Comparison of ENCODE assay signal across 36 mouse cellular contexts in the genomic region with DNA sequence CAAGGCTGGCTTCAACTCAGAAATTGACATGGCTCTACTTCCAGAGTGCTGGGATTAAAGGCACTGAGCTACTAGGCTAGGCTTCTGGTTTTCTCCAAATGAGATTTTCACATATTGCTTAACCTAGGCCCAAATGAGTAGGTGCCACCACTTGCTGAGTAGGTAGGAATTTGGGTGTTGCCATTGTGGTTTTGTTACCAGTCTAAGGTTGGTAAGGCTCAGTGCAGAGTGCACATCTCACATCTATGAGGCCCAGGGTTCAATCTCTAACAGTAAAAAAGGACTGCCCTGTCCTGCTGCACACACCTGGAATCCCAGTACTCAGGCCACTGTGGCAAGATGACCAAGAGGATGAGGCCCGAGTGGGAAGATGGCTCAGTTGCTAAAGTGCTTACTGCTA. TPM values are rescaled to one million over a fixed set of nuclear protein-coding genes. Genes with fewer than 3 reads are reported as not detected.
"Had no signal": no experiment of that assay in that cellular context is flagged by ENCODE, and none has a peak within 500 bp of the region (broad histone marks: within the 10 kb centered on the region; RNA-seq: fewer than 3 reads in every experiment).

No protein-coding gene starts in this region.

- H3K9me3 ChIP-seq: heart, embryonic 10.5 days; heart, embryonic 12.5 days; heart, embryonic 13.5 days; heart, embryonic 15.5 days; hindbrain, embryonic 10.5 days; hindbrain, embryonic 12.5 days; hindbrain, embryonic 13.5 days; hindbrain, embryonic 15.5 days; intestine, embryonic 15.5 days; kidney, embryonic 15.5 days had no signal

- ATAC-seq: hindbrain, embryonic 16.5 days; hindbrain, postnatal 0 days; inflammation-experienced regulatory T-cells, adult 6 months; intestine, embryonic 15.5 days; intestine, embryonic 16.5 days; intestine, postnatal 0 days had no signal

- H3K4me3 ChIP-seq: heart, embryonic 10.5 days; heart, embryonic 12.5 days; heart, embryonic 13.5 days; heart, embryonic 15.5 days; hindbrain, embryonic 10.5 days; hindbrain, embryonic 12.5 days; hindbrain, embryonic 13.5 days; hindbrain, embryonic 15.5 days; intestine, embryonic 15.5 days; kidney, embryonic 15.5 days; layer of hippocampus, adult 2 months; left cerebral cortex, adult 2 months had no signal

- H3K4me2 ChIP-seq: heart, embryonic 11.5 days; heart, embryonic 12.5 days; heart, embryonic 13.5 days; heart, embryonic 15.5 days; hindbrain, embryonic 12.5 days; hindbrain, embryonic 13.5 days; hindbrain, embryonic 14.5 days; hindbrain, embryonic 15.5 days; intestine, embryonic 15.5 days; kidney, embryonic 15.5 days had no signal

- H3K27ac ChIP-seq: heart, embryonic 10.5 days; heart, embryonic 13.5 days; heart, embryonic 15.5 days; hindbrain, embryonic 10.5 days; hindbrain, embryonic 12.5 days; hindbrain, embryonic 13.5 days; hindbrain, embryonic 14.5 days; hindbrain, embryonic 15.5 days; hindbrain, postnatal 0 days; intestine, embryonic 15.5 days; kidney, embryonic 15.5 days; kidney, postnatal 0 days; layer of hippocampus, adult 2 months; left cerebral cortex, adult 2 months had no signal

- H3K4me1 ChIP-seq: heart, embryonic 10.5 days; heart, embryonic 12.5 days; heart, embryonic 13.5 days; heart, embryonic 15.5 days; hindbrain, embryonic 10.5 days; hindbrain, embryonic 12.5 days; hindbrain, embryonic 13.5 days; hindbrain, embryonic 15.5 days; intestine, embryonic 15.5 days; kidney, embryonic 15.5 days had no signal

- H3K27me3 ChIP-seq: heart, embryonic 12.5 days; heart, embryonic 13.5 days; heart, embryonic 15.5 days; hindbrain, embryonic 12.5 days; hindbrain, embryonic 13.5 days; hindbrain, embryonic 15.5 days; intestine, embryonic 15.5 days; kidney, embryonic 15.5 days had no signal

- DNase-seq: heart, postnatal 10 days; heart, postnatal 14 days; heart, postnatal 4 days; kidney, adult 11 months; kidney, adult 18-20 months; kidney, adult 2 months; kidney, adult 8-10 months; kidney, adult 9 months; kidney, postnatal 10 days; kidney, postnatal 14 days; kidney, postnatal 25 days; kidney, postnatal 36 days; kidney, postnatal 4 days; layer of hippocampus, adult 9-11 months; layer of hippocampus, postnatal 36 days had no signal

- H3K9ac ChIP-seq: heart, embryonic 12.5 days; heart, embryonic 13.5 days; heart, embryonic 15.5 days; hindbrain, embryonic 12.5 days; hindbrain, embryonic 13.5 days; hindbrain, embryonic 14.5 days; hindbrain, embryonic 15.5 days; intestine, embryonic 15.5 days; kidney, embryonic 15.5 days had no signal

RNA-seq across cellular contexts. Expression of a gene that starts 59.4 kb away (rescaled TPM):
- total RNA-seq: layer of hippocampus, adult 18-20 months had no signal
